In the genomic region with DNA sequence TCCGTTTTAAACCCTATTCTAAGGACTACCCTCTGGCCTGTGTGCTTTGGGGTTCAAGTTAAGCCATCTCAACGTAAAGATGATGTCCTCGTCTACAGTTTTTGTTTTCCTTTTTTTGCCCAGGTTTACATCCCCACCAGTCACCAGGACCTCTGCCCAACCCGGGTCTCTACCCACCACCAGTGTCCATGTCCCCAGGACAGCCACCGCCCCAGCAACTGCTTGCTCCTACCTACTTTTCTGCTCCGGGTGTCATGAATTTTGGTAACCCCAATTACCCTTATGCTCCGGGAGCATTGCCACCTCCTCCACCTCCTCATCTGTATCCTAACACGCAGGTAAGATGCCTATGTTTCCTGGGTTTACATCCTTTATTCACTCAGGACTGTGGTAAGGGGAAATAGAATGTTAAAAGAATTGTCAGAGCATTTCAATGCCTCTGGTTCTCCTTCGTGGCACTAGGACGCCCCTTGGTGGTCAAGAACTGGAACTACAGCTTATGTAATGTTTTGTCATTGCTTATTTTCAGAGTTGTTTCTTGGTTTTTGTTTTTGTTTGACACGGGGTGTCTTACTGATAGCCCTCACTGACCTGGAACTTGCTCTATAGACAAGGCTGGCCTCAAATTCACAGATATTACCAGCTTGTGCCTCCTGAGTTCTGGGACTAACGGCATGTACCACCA, we compare ENCODE assay signal across 8 mouse cellular contexts. TPM values are rescaled to one million over a fixed set of nuclear protein-coding genes. Genes with fewer than 3 reads are reported as not detected.
DNase-seq lines count a peak whose midpoint lies in the region; ATAC-seq and TF ChIP-seq lines count a peak whose summit lies in the region.

No protein-coding gene starts in this region.

- peaks cover 25% of the 10 kb centered on the region for H3K36me3 ChIP-seq in embryonic facial prominence, embryonic 11.5 days (replicated peaks; ENCODE audit: control insufficient read depth, insufficient read depth, low read depth, low read length)
- H3K36me3 ChIP-seq in embryonic facial prominence, embryonic 10.5 days (replicated peaks) = peaks cover 100% of the 10 kb centered on the region
- peaks cover 83% of the 10 kb centered on the region for H3K36me3 ChIP-seq in thymus, adult 2 months (ENCODE audit: control insufficient read depth, insufficient read depth, low read length)

- peak; percentile 60 for DNase-seq in embryonic facial prominence, embryonic 11.5 days (ENCODE audit: low spot score)
- no peak for DNase-seq in embryonic facial prominence, embryonic 10.5 days (ENCODE audit: low spot score)
- peak; percentile 52 for DNase-seq in thymus, adult 2 months
- no peak for DNase-seq in thymus, adult 18-20 months
- peak; percentile 43 to 66 for DNase-seq in heart, postnatal 14 days
- DNase-seq in retina, adult 2 months (ENCODE audit: low read depth, low spot score) = peak; percentile 37
- no peak for DNase-seq in testis, postnatal 14 days (ENCODE audit: low spot score)
- no peak for DNase-seq in left cerebral cortex, postnatal 36 days (ENCODE audit: low spot score in 2 of 2)

- TF ChIP-seq CTCF in thymus, adult 2 months (IDR thresholded peaks at IDR 0.05; ENCODE audit: borderline replicate concordance, control insufficient read depth, extremely low read depth, insufficient read depth, low read length, poor library complexity) = no peak

- H3K27me3 ChIP-seq in embryonic facial prominence, embryonic 11.5 days (ENCODE audit: control insufficient read depth, insufficient read depth, low read length) = no peaks in the 10 kb centered on the region
- no peaks in the 10 kb centered on the region for H3K27me3 ChIP-seq in embryonic facial prominence, embryonic 10.5 days (replicated peaks; ENCODE audit: low read depth, poor library complexity, severe bottlenecking)
- no peaks in the 10 kb centered on the region for H3K27me3 ChIP-seq in thymus, adult 2 months (ENCODE audit: control insufficient read depth, insufficient read depth, low read length)

- WGBS in embryonic facial prominence, embryonic 11.5 days = 76% methylated on average over 12 of the region's 12 CpGs
- WGBS in embryonic facial prominence, embryonic 10.5 days = 77% methylated on average over 12 of the region's 12 CpGs
- WGBS in thymus, adult 2 months = 72% methylated on average over 12 of the region's 12 CpGs

- H3K9me3 ChIP-seq in embryonic facial prominence, embryonic 11.5 days (replicated peaks; ENCODE audit: control insufficient read depth, low read length) = no peaks in the 10 kb centered on the region
- no peaks in the 10 kb centered on the region for H3K9me3 ChIP-seq in embryonic facial prominence, embryonic 10.5 days

- no peak overlapping the region for H3K4me3 ChIP-seq in embryonic facial prominence, embryonic 11.5 days (ENCODE audit: low read depth, low read length)
- H3K4me3 ChIP-seq in embryonic facial prominence, embryonic 10.5 days = no peak overlapping the region
- H3K4me3 ChIP-seq in thymus, adult 2 months (ENCODE audit: control insufficient read depth, insufficient read depth, low read length) = no peak overlapping the region

- intact Hi-C loops in heart, postnatal 14 days (cut with DNase I) = loop anchor here (2.0 kb wide), 2 partner anchors 40 to 128 kb away; a partner anchor contains a TSS
- intact Hi-C loops in left cerebral cortex, postnatal 36 days (cut with DNase I) = loop anchor here (2.0 to 5.0 kb wide), 2 partner anchors 40 to 132 kb away; no protein-coding TSS in a partner anchor

- no peaks in the 10 kb centered on the region for H3K4me1 ChIP-seq in embryonic facial prominence, embryonic 11.5 days (ENCODE audit: control insufficient read depth, insufficient read depth, low read length)
- H3K4me1 ChIP-seq in embryonic facial prominence, embryonic 10.5 days = no peaks in the 10 kb centered on the region
- no peaks in the 10 kb centered on the region for H3K4me1 ChIP-seq in thymus, adult 2 months (replicated peaks; ENCODE audit: control insufficient read depth, insufficient read depth, low read length)

- no peak for ATAC-seq in embryonic facial prominence, embryonic 11.5 days (replicated peaks; ENCODE audit: insufficient number of reproducible peaks, low FRiP score, low TSS enrichment, low read depth)

- no peak overlapping the region for H3K27ac ChIP-seq in embryonic facial prominence, embryonic 11.5 days (replicated peaks; ENCODE audit: low read depth, low read length)
- no peak overlapping the region for H3K27ac ChIP-seq in embryonic facial prominence, embryonic 10.5 days (replicated peaks)
- no peak overlapping the region for H3K27ac ChIP-seq in thymus, adult 2 months (ENCODE audit: control insufficient read depth, insufficient read depth, low read length)

- no peak overlapping the region for H3K9ac ChIP-seq in embryonic facial prominence, embryonic 11.5 days (replicated peaks; ENCODE audit: low read length)

- TF ChIP-seq POLR2A in thymus, adult 2 months (IDR thresholded peaks at IDR 0.05; ENCODE audit: control insufficient read depth, extremely low read depth, insufficient read depth, low read length, poor library complexity) = no peak

- no peak overlapping the region for H3K4me2 ChIP-seq in embryonic facial prominence, embryonic 11.5 days (ENCODE audit: low read depth, low read length)

RNA-seq across cellular contexts. Expression of a gene that starts 7.4 kb away (rescaled TPM):
- polyA plus RNA-seq in embryonic facial prominence, embryonic 11.5 days (2014; fragmentation: Nextera tagmentation; extraction: Ambion mirVana) = 1.1 TPM in 2 replicates
- polyA plus RNA-seq in embryonic facial prominence, embryonic 10.5 days (2016; fragmentation: Nextera tagmentation; extraction: Ambion mirVana) = 1.4 and 1.8 TPM in 2 replicates
- polyA plus RNA-seq in thymus, adult 2 months (2012; rRNA removed) = 8.5 and 11.6 TPM in 2 replicates
- total RNA-seq in heart, postnatal 14 days (2021) = 1 to 10 TPM in 1 of 2 experiments, under 1 TPM in 1; 0.61 to 1.0 TPM
- total RNA-seq in left cerebral cortex, postnatal 36 days (2021) = 100 to 1,000 TPM; 139 to 161 TPM

RNA-seq across cellular contexts. Expression of a gene that starts 24.5 kb away (rescaled TPM):
- 41.9 and 44.3 TPM in 2 replicates for polyA plus RNA-seq in embryonic facial prominence, embryonic 11.5 days (2014; fragmentation: Nextera tagmentation; extraction: Ambion mirVana)
- polyA plus RNA-seq in embryonic facial prominence, embryonic 10.5 days (2016; fragmentation: Nextera tagmentation; extraction: Ambion mirVana) = 47.5 and 48.3 TPM in 2 replicates
- polyA plus RNA-seq in thymus, adult 2 months (2012; rRNA removed) = 66.5 and 72.2 TPM in 2 replicates
- 10 to 100 TPM; 23.6 to 25.0 TPM for total RNA-seq in heart, postnatal 14 days (2021)
- total RNA-seq in left cerebral cortex, postnatal 36 days (2021) = 10 to 100 TPM; 46.7 to 63.5 TPM

RNA-seq across cellular contexts. Expression of a gene that starts 33.9 kb away (rescaled TPM):
- 20.2 and 22.0 TPM in 2 replicates for polyA plus RNA-seq in embryonic facial prominence, embryonic 11.5 days (2014; fragmentation: Nextera tagmentation; extraction: Ambion mirVana)
- 23.4 and 23.5 TPM in 2 replicates for polyA plus RNA-seq in embryonic facial prominence, embryonic 10.5 days (2016; fragmentation: Nextera tagmentation; extraction: Ambion mirVana)
- 50.3 and 66.0 TPM in 2 replicates for polyA plus RNA-seq in thymus, adult 2 months (2012; rRNA removed)
- total RNA-seq in heart, postnatal 14 days (2021) = 10 to 100 TPM; 71.2 to 71.8 TPM
- total RNA-seq in left cerebral cortex, postnatal 36 days (2021) = 100 to 1,000 TPM; 169 to 193 TPM

RNA-seq across cellular contexts. Expression of a gene that starts 34.2 kb away (rescaled TPM):
- polyA plus RNA-seq in embryonic facial prominence, embryonic 11.5 days (2014; fragmentation: Nextera tagmentation; extraction: Ambion mirVana) = 4.4 and 4.6 TPM in 2 replicates
- 5.0 and 5.4 TPM in 2 replicates for polyA plus RNA-seq in embryonic facial prominence, embryonic 10.5 days (2016; fragmentation: Nextera tagmentation; extraction: Ambion mirVana)
- polyA plus RNA-seq in thymus, adult 2 months (2012; rRNA removed) = 23.9 and 30.3 TPM in 2 replicates
- total RNA-seq in heart, postnatal 14 days (2021) = 10 to 100 TPM in 1 of 2 experiments, 1 to 10 TPM in 1; 8.2 to 10.6 TPM
- total RNA-seq in left cerebral cortex, postnatal 36 days (2021) = 10 to 100 TPM; 67.4 to 74.6 TPM

RNA-seq across cellular contexts. Expression of a gene that starts 54.1 kb away (rescaled TPM):
- polyA plus RNA-seq in embryonic facial prominence, embryonic 11.5 days (2014; fragmentation: Nextera tagmentation; extraction: Ambion mirVana) = 0.69 and 1.2 TPM in 2 replicates
- 1.1 and 1.8 TPM in 2 replicates for polyA plus RNA-seq in embryonic facial prominence, embryonic 10.5 days (2016; fragmentation: Nextera tagmentation; extraction: Ambion mirVana)
- polyA plus RNA-seq in thymus, adult 2 months (2012; rRNA removed) = 34.4 and 37.7 TPM in 2 replicates
- total RNA-seq in heart, postnatal 14 days (2021) = 10 to 100 TPM; 20.7 to 31.5 TPM
- 100 to 1,000 TPM; 117 to 141 TPM for total RNA-seq in left cerebral cortex, postnatal 36 days (2021)

Comparison
In these comparisons a context has a peak if more than half of its experiments do, and no peak if none do; other contexts are left out.
1. DNase-seq: peak in embryonic facial prominence, embryonic 11.5 days (single experiment), thymus, adult 2 months (single experiment), heart, postnatal 14 days (2 of 2) and retina, adult 2 months (single experiment); none in embryonic facial prominence, embryonic 10.5 days (single experiment), thymus, adult 18-20 months (0 of 2), testis, postnatal 14 days (single experiment) and left cerebral cortex, postnatal 36 days (0 of 2).